Mouse (Mus musculus) gastrocnemius, postnatal 4 days (tissue): Measurements from ENCODE around the gene 1700042G07Rik. TPM values are rescaled to one million over a fixed set of nuclear protein-coding genes. Genes with fewer than 3 reads are reported as not detected.
"Not testable (repeated sequence)": the region's sequence is repeated elsewhere in the genome, so short reads cannot be mapped to it uniquely, and the experiment has no call there.

ENCODE experiments used
- DNase-seq, 2 experiments: peaks; one replicate each; pipeline ENCODE4 v3.0.0; 2021 to 2022; ENCODE audit warnings: low spot score in 2 of 2, mixed read lengths in 2 of 2
- total RNA-seq, 2 experiments: library from RNA; stranded (reverse); gene quantifications; 2 replicates each; pipeline ENCODE4 v1.2.3; 2021

1700042G07Rik gene
- total RNA-seq, 2 experiments from 2014 or later: not detected

DNA sequence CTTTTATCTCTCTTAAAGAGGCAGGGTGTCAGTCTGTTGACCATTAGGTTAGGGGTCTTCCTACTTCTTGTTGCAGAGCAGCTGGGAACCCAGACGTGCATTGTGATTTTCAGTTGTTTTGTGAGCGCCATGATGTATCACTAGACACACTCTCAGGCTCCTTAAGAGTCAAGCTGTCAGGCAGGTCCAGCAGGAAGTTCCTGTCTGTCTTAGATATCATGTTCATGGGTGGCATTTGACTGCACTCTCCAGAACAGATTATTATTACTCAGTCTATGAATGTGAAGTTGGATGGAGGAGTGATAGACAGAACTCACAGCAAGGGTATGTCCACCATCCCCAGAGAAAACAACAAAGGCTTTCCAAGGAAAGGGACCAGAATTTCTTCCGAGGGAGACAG lies 31.2 kb downstream of the 1700042G07Rik start:
- no peak for DNase-seq

DNA sequence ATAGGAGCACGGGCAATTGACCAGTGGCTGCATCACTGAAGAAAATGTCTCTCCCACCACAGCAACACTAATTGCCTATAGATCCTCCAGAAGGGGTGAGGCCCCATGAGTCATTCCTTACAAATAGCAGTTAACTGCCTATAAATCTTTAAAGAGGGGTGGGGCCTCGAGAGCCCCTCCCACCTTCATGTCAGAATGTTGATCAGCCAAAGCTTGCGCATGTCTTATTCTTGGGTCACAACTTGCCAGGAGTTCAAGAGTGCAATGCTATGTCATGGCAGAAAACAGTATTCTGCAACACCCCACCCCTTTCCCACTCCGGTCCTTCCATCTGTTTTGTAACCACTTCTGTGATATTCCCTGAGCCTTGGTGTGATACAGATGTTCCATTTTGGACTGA lies 33.4 kb downstream of the 1700042G07Rik start:
- DNase-seq: no peak

DNA sequence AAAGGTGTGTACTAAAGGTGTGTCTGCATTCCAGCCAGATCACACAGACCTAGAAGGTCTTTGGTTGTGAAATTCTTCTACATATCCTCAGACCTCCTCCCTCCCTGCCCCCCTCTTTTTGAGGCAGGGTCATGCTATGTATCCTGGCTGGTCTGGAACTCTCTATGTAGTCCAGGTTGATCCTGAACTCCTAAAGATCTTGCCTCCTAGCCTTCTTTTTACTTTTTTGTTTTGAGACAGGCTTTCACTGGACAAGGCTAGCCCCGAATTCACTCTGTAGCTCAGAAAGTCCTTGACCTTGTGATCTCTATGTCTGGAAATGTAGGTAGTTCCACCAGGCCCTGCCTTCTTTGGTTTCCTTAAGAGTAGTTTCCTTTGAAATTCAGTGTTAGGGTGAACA lies 35.7 kb downstream of the 1700042G07Rik start:
- DNase-seq: no peak

DNA sequence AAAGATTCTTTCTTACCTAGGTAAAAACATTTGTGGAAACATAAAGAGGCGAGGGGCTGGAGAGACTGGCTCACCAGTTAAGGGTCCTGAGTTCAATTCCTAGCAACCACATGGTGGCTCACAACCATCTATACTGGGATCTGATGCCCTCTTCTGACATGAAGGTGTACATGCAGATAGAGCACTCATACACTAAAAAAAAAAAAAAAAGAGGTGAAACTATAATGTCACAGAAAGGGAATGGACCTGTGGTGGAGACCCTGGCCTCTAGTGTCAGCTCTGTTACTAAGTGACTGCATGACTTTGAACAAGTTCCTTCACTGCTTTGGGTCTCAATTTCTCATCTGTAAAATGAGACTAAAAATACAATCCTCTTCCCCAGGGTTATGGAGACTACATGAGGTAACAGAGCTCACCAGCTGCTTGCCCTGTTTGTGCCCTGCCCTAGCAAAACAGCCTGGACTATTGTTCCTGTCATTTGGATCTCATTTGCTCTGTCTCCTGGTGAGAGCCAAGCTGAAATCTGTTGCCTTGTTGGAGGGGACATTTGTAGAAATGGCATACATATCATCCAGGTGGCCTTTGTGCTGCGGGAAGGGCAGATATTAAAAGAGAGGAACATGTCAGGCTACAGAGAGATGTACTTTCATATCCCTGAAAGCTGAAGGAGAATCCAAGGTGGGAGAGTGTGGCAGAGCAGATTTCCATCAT lies 42.9 kb downstream of the 1700042G07Rik start:
- DNase-seq: no peak

DNA sequence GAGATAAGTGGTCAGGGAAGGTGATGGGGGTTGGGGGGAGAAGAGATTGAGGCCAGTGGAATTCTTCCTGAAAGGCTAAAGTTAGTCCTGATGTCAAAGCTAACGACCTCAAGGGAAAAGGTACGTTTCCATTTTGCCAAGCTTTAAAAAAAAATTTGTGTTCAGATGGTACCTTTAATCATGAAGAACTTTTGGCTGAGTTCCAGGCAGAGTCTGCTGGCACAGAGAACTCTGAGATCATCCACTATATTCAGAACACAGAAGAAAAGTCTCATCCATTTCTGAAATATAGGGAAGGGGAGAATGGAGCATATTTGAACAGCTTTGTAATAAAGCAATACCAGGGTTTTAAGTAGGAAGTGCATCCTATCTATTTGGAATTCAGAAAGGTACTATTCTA lies 43.9 kb downstream of the 1700042G07Rik start:
- DNase-seq: no peak

DNA sequence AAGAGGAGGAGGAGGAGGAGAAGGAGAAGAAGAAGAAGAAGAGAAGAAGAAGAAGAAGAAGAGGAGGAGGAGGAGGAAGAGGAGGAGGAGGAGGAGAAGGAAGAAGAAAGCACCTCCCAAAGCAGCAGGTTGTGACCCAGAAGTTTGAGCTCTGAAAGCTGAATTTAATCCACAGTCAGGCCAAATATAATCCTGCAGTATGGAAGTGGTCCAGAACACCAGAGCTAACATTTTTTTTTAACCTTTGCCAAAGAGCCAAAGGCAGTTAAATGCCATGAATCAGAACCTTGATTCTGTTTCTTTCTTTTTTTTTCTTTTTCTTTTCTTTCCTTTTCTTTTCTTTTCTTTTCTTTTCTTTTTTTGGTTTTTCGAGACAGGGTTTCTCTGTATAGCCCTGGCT lies 44.5 kb downstream of the 1700042G07Rik start:
- DNase-seq: not testable (repeated sequence)

DNA sequence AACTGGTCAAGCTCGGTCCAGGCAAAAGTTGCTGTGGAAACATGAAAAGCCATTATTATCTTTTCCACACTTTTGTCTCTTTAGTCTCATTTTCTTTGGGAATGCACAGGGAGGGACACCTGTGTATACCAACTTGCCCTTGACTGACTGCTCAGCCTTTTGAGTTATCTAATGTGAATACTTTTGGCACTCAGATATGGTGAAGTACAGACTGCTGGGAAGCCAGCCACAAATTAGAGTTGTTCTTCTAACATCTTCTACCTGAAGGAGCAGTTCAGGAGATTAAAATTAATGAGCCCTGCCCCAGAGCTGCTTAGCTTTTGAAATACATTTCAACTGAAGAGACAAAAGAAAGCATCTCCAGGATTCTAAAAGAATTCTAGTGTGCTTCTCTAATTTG lies 45.9 kb downstream of the 1700042G07Rik start:
- DNase-seq: no peak

DNA sequence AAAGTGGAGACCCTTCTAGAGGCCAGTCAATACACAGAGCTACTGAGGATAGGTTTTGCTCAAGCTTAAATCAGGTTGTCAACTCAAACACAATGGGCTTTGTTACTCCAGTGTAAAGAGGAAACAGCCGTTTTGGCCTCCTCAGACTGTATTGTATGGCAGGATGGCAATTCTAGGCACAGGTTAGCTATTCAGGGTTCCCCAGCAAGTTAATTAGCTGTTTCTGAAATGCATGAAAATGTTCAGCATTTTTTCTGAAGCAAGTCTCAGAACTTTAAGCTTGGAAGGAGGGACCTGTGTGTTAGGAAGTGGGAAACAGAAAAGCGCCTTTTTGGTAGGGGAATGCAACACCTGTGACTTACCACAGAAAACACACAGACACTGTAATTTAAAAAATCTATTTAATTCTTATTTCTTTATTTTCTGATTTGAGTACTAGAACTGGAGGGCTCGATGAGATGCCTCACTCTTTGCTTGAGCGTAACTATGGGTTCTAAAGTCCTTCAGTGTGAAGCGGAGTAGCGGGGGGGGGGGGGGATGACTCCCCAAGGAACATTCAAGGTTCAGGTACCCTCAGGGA lies 47.0 kb downstream of the 1700042G07Rik start:
- no peak for DNase-seq

DNA sequence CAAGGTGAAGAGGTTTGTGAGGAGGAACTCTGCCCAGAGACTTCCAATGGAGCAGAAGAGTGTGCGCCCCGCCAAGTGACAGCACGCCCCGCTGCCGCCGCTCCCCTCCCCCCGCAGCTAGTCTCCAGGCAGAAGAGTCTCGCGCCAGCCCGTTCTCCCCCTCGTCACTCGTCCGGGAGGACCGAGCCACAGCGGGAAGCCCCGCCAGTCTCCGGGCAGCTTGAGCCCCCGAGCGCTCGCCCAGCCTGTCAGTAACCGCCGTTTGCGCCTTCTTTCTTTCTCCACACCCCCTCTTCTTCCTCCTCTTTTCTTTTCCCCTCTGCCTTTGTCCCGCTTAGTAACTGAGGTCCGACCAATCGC lies 47.6 kb downstream of the 1700042G07Rik start:
- DNase-seq: peak in 1 of 2 experiments; percentile 51

DNA sequence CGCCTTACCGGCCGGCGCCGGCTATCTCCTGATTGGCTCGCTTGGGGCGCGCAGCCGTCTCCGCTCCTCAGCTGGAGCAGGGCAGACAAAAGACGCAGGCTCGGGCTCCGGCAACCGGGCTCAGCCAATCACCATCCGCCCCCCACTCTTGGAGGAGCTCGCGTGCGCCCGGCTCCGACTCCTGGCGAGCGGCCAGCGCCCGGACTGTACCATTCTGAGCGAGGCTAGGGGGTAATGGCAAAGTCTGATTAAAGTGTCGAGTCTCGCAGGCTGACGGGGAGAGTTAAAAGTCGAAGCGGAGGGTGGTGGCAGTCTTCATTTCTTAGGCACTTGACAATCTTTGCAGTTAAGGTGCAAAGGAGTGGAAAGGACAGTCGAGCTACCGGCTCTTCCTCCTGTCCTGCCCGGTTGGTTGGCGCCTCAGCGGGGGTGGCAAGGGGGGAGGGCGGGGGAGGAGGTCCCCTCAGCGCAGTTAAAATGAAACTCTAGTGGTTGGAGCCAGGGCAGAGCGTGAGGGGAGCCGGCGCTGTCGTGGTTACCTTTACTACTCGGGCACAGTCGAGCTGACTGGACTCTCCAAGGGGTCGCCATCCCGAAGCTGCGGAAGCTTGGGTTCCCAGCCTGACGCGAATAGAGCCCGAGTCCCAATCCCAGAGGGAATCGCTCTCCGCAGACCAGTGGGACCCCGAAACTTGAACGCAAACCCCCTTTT lies 48.1 kb downstream of the 1700042G07Rik start, which contains the start of gene Pik3r3:
TSS of gene Pik3r3 (plus strand) at position 479 of the 712 bp plus-strand sequence.
- peak; percentile 98 to 99 for DNase-seq

DNA sequence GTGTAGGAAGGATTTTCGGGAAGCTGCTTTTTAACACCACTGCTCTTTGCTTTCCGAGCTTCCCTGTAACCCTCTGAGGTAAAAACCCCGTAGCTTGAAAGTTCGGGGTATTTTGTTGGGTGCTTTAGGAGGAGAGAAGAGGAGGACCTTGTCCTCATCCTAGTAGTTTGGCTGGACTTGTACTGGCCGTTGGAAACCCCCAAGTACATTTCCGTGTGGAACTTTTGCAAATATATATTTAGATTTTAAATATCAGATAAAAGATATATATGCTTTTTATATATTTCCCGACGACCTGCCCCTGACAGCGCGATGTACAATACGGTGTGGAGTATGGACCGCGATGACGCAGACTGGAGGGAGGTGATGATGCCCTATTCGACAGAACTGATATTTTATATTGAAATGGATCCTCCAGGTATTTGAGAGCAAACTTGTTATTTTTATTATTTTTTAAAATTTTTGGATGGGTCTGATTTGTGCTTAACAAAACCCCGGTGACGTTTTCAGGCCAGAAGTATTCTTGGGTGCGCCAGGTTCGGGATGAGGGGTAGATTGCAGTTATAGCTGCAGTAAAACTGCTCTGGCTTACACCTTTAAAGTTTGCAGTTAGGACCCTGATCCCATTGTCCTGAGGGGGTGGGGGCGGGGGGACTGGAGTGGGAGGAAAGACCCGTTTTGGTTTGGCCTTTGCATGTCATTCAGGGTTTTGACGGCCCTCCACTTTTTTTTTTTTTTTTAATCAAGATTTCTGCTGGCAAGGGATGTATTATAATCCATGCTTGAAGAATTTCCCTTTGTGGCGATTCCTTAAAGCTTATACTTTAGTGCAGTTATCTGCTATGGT lies 49.0 kb downstream of the 1700042G07Rik start:
- no peak for DNase-seq

DNA sequence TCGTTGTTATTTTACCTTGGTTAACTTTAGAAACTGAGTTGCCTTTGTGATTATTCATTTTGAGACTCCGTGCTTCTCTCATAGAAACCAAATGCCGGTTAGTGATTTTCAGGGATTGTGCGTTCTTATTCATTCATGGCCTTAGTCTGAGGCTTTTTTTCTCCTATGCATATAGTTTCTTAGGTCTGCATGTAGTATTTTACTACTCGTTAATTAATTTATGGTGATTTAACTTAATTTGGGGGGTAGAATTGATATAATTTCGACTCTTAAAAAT lies 49.6 kb downstream of the 1700042G07Rik start:
- no peak for DNase-seq

Other genes with a start within 250 kb of the 1700042G07Rik start
- gene Dmbx1, start 233.4 kb upstream of the 1700042G07Rik start, total RNA-seq: not detected
- under 1 TPM; 0.15 to 0.57 TPM for gene Faah, start 155.4 kb upstream of the 1700042G07Rik start, total RNA-seq
- 10 to 100 TPM; 15.0 TPM for gene Nsun4, start 119.5 kb upstream of the 1700042G07Rik start, total RNA-seq
- gene Uqcrh, start 98.3 kb upstream of the 1700042G07Rik start, total RNA-seq: 100 to 1,000 TPM; 735 to 767 TPM
- gene Lrrc41, start 98.1 kb upstream of the 1700042G07Rik start, total RNA-seq: 10 to 100 TPM; 44.2 to 44.8 TPM
- gene Rad54l, start 49.7 kb upstream of the 1700042G07Rik start, total RNA-seq: 1 to 10 TPM; 5.3 to 6.6 TPM
- 10 to 100 TPM; 56.4 to 56.9 TPM for gene Pomgnt1, start 49.5 kb upstream of the 1700042G07Rik start, total RNA-seq
- gene Lurap1, start 22.0 kb upstream of the 1700042G07Rik start, total RNA-seq: 1 to 10 TPM; 6.8 to 7.6 TPM
- gene Tspan1, start 5.8 kb upstream of the 1700042G07Rik start, total RNA-seq: not detected
- gene Gm49337, start within 50 bp of the 1700042G07Rik start, total RNA-seq: not detected
- gene Pik3r3, start 48.2 kb downstream of the 1700042G07Rik start, total RNA-seq: 10 to 100 TPM in 1 of 2 experiments, 1 to 10 TPM in 1; 9.7 to 17.1 TPM